Mouse (Mus musculus) small intestine, adult 2 months (tissue): ENCODE data around the gene Syt9.
A peak's percentile ranks its signal among the peaks of the same experiment; 100 is the strongest.

Experiments
- CTCF ChIP-seq: fragments of 200-500 bp; IDR thresholded peaks from 2 replicates; pipeline ENCODE4 v1.5.1; 2012; ENCODE audit warnings: low read depth, mild to moderate bottlenecking, control low read depth, inconsistent platforms, low read length, moderate library complexity, mixed read lengths; ENCODE audit not compliant: insufficient replicate concordance, insufficient read length; ENCODE audit errors: extremely low read depth
- POLR2A ChIP-seq: fragments of 200-500 bp; IDR thresholded peaks from 2 replicates; pipeline ENCODE4 v1.6.1; 2012; ENCODE audit warnings: low read depth, mild to moderate bottlenecking, control low read depth, inconsistent platforms, low read length, moderate library complexity

GRCm38 (mm10) chr7:107594325-107594856 lies 223.9 kb downstream of the Syt9 start:
- TF ChIP-seq POLR2A (no peak), CTCF (peak; percentile 77; the same call in 1 of the 2 replicates)
